34 mouse cellular contexts compared by ENCODE assay signal in the genomic region with DNA sequence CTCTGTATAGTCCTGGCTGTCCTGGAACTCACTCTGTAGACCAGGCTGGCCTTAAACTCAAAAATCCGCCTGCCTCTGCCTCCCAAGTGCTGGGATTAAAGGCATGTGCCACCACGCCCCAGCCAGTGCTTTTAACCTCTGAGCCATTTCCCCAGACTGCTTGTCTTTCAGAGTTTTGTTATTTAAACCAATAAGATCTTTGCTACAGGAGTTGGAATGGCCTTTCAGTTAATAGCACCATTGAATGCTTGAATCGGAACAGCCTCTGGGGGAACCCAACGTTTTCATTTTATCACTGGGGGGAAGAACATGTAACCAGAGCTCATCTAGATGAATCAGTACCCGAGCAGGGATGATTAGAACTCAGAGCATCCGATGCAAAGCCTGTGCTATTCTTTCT. TPM values are rescaled to one million over a fixed set of nuclear protein-coding genes. Genes with fewer than 3 reads are reported as not detected.
DNase-seq lines count a peak whose midpoint lies in the region; ATAC-seq lines count a peak whose summit lies in the region.
"Had no signal": no experiment of that assay in that cellular context is flagged by ENCODE, and none has a peak within 500 bp of the region (broad histone marks: within the 10 kb centered on the region; RNA-seq: fewer than 3 reads in every experiment).

No protein-coding gene starts in this region.

- ATAC-seq in liver, embryonic 11.5 days (replicated peaks; ENCODE audit: low FRiP score): no peak
- ATAC-seq in liver, embryonic 12.5 days: no peak
- ATAC-seq: activated CD4-positive, CD25-positive, alpha-beta regulatory T cell, adult 4 months; CD4-positive, CD25-positive, alpha-beta regulatory T cell, adult 4 months; forebrain, embryonic 14.5 days; forebrain, postnatal 0 days; hindbrain, postnatal 0 days; inflammation-experienced regulatory T-cells, adult 6 months; Patski had no signal

- H3K4me3 ChIP-seq in liver, embryonic 11.5 days (ENCODE audit: low read depth, low read length): no peak overlapping the region
- no peak overlapping the region for H3K4me3 ChIP-seq in liver, embryonic 12.5 days
- no peak overlapping the region for H3K4me3 ChIP-seq in limb, embryonic 10.5 days
- H3K4me3 ChIP-seq: embryonic facial prominence, embryonic 12.5 days; embryonic facial prominence, embryonic 15.5 days; gastrocnemius, adult 2 months; heart, embryonic 10.5 days; heart, embryonic 13.5 days had no signal

- peaks cover 28% of the 10 kb centered on the region for H3K27me3 ChIP-seq in liver, embryonic 11.5 days (replicated peaks; ENCODE audit: control insufficient read depth, insufficient read depth, low read length)
- peaks cover 44% of the 10 kb centered on the region for H3K27me3 ChIP-seq in liver, embryonic 12.5 days (replicated peaks)
- peaks cover 43% of the 10 kb centered on the region for H3K27me3 ChIP-seq in limb, embryonic 10.5 days (ENCODE audit: low read depth, poor library complexity, severe bottlenecking)
- H3K27me3 ChIP-seq: Patski had no signal

- WGBS in liver, embryonic 11.5 days: 65% methylated on average over 6 of the region's 6 CpGs
- WGBS in liver, embryonic 12.5 days (ENCODE audit: insufficient replicate concordance): 55% methylated on average over 6 of the region's 6 CpGs
- WGBS in limb, embryonic 10.5 days: 75% methylated on average over 6 of the region's 6 CpGs

- no peak overlapping the region for H3K9ac ChIP-seq in liver, embryonic 11.5 days (ENCODE audit: low read depth, low read length)
- H3K9ac ChIP-seq in liver, embryonic 12.5 days: no peak overlapping the region
- H3K9ac ChIP-seq: embryonic facial prominence, embryonic 12.5 days; embryonic facial prominence, embryonic 15.5 days; forebrain, postnatal 0 days; heart, embryonic 13.5 days; hindbrain, embryonic 14.5 days had no signal

- DNase-seq in liver, embryonic 11.5 days (ENCODE audit: low spot score): peak; percentile 2
- DNase-seq in R1 (ENCODE audit: low read depth, low spot score): peak; percentile 58
- peak; percentile 2 for DNase-seq in limb, embryonic 10.5 days (ENCODE audit: low spot score)
- no peak for DNase-seq in embryo, embryonic 10 days (ENCODE audit: low spot score)
- no peak for DNase-seq in lung, postnatal 36 days
- DNase-seq: adrenal gland, adult 8-10 months; adrenal gland, postnatal 25 days; cerebellum, adult 11-12 months; cerebellum, adult 8-10 months; cerebellum, postnatal 10 days; cerebellum, postnatal 36 days; forebrain, postnatal 0 days; gastrocnemius, adult 2 months; gastrocnemius, postnatal 14 days; heart, adult 18-20 months; heart, postnatal 14 days; heart, postnatal 4 days had no signal

- no peaks in the 10 kb centered on the region for H3K9me3 ChIP-seq in liver, embryonic 11.5 days (ENCODE audit: control insufficient read depth, low read length)
- no peaks in the 10 kb centered on the region for H3K9me3 ChIP-seq in liver, embryonic 12.5 days (replicated peaks)
- no peaks in the 10 kb centered on the region for H3K9me3 ChIP-seq in limb, embryonic 10.5 days (replicated peaks)
- H3K9me3 ChIP-seq: embryonic facial prominence, embryonic 12.5 days; embryonic facial prominence, embryonic 15.5 days; G1E; heart, embryonic 10.5 days; heart, embryonic 13.5 days had no signal

- no peak overlapping the region for H3K4me2 ChIP-seq in liver, embryonic 11.5 days
- no peak overlapping the region for H3K4me2 ChIP-seq in liver, embryonic 12.5 days
- H3K4me2 ChIP-seq: embryonic facial prominence, embryonic 12.5 days; embryonic facial prominence, embryonic 15.5 days; heart, embryonic 13.5 days; hindbrain, embryonic 14.5 days had no signal

- H3K36me3 ChIP-seq in liver, embryonic 11.5 days (ENCODE audit: control insufficient read depth, insufficient read depth, low read length): no peaks in the 10 kb centered on the region
- H3K36me3 ChIP-seq in liver, embryonic 12.5 days: no peaks in the 10 kb centered on the region
- no peaks in the 10 kb centered on the region for H3K36me3 ChIP-seq in limb, embryonic 10.5 days
- H3K36me3 ChIP-seq: embryonic facial prominence, embryonic 12.5 days; embryonic facial prominence, embryonic 15.5 days; G1E; heart, embryonic 10.5 days; heart, embryonic 13.5 days had no signal

- no peaks in the 10 kb centered on the region for H3K4me1 ChIP-seq in liver, embryonic 11.5 days (replicated peaks; ENCODE audit: control insufficient read depth, insufficient read depth, low read length)
- no peaks in the 10 kb centered on the region for H3K4me1 ChIP-seq in liver, embryonic 12.5 days
- H3K4me1 ChIP-seq in limb, embryonic 10.5 days: peaks cover 8% of the 10 kb centered on the region
- H3K4me1 ChIP-seq: embryonic facial prominence, embryonic 12.5 days; heart, embryonic 13.5 days had no signal

- no peak overlapping the region for H3K27ac ChIP-seq in liver, embryonic 11.5 days (ENCODE audit: low read depth, low read length)
- no peak overlapping the region for H3K27ac ChIP-seq in liver, embryonic 12.5 days
- H3K27ac ChIP-seq in limb, embryonic 10.5 days: no peak overlapping the region
- H3K27ac ChIP-seq: embryonic facial prominence, embryonic 12.5 days; embryonic facial prominence, embryonic 15.5 days; gastrocnemius, adult 2 months; heart, embryonic 10.5 days; heart, embryonic 13.5 days; hindbrain, embryonic 14.5 days; hindbrain, postnatal 0 days had no signal

RNA-seq across cellular contexts. Expression of a gene that starts 3.0 kb away (rescaled TPM):
- polyA plus RNA-seq in liver, embryonic 11.5 days (2014; fragmentation: Nextera tagmentation; extraction: Ambion mirVana): not detected in 2 replicates
- polyA plus RNA-seq in liver, embryonic 12.5 days (2016; fragmentation: Nextera tagmentation; extraction: Ambion mirVana): not detected in 2 replicates
- polyA plus RNA-seq in limb, embryonic 10.5 days (2016; fragmentation: Nextera tagmentation; extraction: Ambion mirVana): not detected in 2 replicates
- polyA plus RNA-seq: activated CD4-positive, CD25-positive, alpha-beta regulatory T cell, adult 4 months; CD4-positive, CD25-positive, alpha-beta regulatory T cell, adult 4 months; cortical plate, adult 2 months; embryonic facial prominence, embryonic 12.5 days; forebrain, embryonic 11.5 days; forebrain, embryonic 14.5 days; frontal cortex, adult 2 months; G1E; heart, embryonic 10.5 days; heart, embryonic 13.5 days; hindbrain, embryonic 11.5 days; inflammation-experienced regulatory T-cells, adult 6 months had no signal

Comparison
In these comparisons a context has a peak if more than half of its experiments do, and no peak if none do; other contexts are left out.
1. DNase-seq: peak in liver, embryonic 11.5 days (single experiment), R1 (single experiment) and limb, embryonic 10.5 days (single experiment); none in embryo, embryonic 10 days (single experiment) and lung, postnatal 36 days (single experiment).